Mouse (Mus musculus): ENCODE measurements around the gene Nf1. TPM values are rescaled to one million over a fixed set of nuclear protein-coding genes. Genes with fewer than 3 reads are reported as not detected.
A peak's percentile ranks its signal among the peaks of the same experiment; 100 is the strongest.

Gene Nf1
- total RNA-seq, 4 experiments from 2014 or later = 102 to 124 (median 114) TPM

DNA sequence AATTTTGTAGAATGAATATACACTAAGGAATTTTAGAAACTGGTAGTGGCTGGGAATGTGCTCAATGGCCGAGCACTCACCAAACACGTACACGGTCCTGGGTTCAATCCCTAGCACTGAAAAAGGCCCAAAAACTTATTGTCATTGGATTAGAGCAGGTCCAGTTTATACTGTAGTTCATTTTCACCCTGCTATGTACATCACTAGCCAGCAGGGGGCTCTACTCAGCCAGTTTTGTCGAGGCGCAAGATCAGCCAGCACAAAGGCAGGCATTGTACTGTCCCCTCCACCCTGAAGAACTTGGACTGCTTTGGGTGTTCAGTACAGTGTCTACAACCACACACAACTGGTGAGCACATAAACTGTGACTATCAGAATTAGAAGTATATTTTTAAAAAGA, 244.7 kb downstream of the Nf1 start:
- peak; percentile 63 to 80 for DNase-seq (ENCODE audit: low spot score in 2 of 2)

- DNase-seq (ENCODE audit: low spot score in 2 of 2) = no peak
Measured at GRCm38 (mm10) chr11:79589317-79590075, 250.0 kb downstream of the Nf1 start.

DNA sequence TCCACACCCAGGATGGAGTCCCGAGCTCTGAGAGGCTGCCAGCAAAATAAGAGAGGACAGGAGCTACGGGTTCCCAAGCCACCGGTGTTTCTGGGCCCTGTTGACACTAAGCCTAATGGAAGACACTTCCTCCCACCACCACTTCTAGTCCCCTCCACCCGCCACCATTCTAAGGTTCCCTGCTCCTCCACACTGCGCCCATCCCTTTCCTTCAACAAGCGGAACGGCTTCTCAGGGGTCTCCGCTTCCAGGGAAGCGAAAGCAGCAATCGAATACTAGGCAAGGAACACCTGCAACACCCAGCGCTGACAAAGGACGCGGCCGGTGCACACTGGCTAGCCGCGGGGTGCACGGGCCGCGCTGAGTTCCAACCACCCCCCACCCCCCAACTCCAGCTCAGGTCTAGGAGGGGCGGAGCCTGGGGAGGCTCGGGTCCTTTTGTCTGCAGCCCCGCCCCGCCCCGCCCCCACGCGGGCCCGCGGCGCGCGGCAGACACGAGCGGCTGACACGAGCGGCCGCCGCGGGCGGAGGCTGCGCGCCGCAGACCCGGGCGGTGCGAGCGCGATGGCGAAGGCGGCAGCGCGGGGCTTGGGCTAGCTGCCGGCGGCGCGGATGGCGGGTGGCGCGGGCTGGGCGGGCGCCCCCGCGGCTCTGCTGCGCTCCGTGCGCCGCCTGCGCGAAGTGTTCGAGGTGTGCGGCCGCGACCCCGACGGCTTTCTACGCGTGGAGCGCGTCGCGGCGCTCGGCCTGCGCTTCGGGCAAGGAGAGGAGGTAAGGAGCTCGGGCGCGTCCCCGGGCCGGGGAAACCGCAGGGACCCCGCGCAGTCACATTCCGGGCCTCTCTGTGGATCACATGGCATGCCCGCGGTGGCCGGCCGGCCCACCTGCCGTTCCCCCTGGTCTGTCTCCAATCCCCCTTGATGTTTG, 251.4 kb downstream of the Nf1 start, which contains the start of gene Rab11fip4:
Gene Rab11fip4, plus strand, starts transcription at position 549 of the 927 bp plus-strand sequence.
- DNase-seq (ENCODE audit: low spot score in 2 of 2) = peak in 1 of 2 experiments; percentile 45

- no peak for DNase-seq (ENCODE audit: low spot score in 2 of 2)
Measured at GRCm38 (mm10) chr11:79591591-79591975, 252.1 kb downstream of the Nf1 start.

- DNase-seq (ENCODE audit: low spot score in 2 of 2) = no peak
Measured at GRCm38 (mm10) chr11:79593495-79593894, 254.0 kb downstream of the Nf1 start.

GRCm38 (mm10) chr11:79610454-79610853, 271.0 kb downstream of the Nf1 start:
- DNase-seq (ENCODE audit: low spot score in 2 of 2) = no peak

DNA sequence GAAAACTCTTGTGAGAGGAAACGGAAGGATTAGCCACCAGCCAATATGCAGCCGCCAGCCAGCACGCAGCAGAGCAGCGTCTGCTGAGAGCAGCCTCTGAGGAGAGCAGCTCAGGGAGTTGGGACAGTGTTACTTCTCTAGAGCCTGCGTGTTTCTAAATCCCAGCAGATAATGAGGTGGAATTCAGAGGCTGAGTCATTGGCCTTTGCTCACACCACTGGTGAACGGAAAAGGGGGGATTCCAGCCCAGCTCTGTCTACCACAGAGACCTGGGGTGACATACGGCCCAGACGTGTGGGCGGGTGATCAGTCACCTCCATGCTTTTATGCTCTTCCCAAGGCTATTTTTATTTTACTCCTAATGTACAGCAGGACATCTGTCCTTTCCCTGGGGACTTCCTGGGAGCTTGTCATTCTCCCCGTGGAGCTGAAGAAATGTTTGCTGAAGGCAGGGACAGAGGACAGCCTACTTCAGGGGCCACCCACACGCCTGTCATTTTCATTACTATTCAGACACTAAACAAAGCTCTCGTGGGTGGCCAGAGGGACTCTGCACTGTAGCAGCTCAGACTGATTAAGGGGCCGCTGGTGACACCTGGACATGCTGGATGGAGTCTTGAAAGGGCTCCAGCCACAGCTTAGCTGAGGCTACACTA, 271.6 kb downstream of the Nf1 start:
- no peak for DNase-seq (ENCODE audit: low spot score in 2 of 2)

DNA sequence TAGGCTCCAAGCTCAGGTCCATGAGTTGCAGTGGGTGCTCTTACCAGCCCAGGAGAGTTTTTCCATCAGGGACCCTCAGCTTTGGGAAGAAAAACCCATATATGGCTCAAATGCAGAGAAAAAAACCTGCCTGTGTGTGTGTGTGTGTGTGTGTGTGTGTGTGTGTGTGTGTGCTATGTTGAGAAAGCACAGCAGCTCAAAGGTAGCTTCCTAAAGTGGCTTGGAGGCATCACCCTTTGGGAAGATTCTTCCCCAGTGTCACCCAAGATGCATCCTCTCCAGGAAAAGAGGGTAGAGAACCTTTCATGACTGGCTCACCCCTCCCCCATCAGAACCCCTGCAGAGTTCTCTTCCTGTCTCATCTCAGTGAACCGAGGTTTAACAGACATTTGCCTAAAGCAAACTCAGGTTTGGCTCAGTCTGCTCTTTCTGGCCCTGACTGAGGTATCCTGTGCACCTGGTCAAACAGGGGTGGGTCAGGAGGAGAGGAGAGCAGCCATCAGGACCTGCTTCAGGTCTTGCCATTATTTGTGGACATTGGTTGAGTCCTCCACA, 272.6 kb downstream of the Nf1 start:
- DNase-seq (ENCODE audit: low spot score in 2 of 2) = no peak

DNA sequence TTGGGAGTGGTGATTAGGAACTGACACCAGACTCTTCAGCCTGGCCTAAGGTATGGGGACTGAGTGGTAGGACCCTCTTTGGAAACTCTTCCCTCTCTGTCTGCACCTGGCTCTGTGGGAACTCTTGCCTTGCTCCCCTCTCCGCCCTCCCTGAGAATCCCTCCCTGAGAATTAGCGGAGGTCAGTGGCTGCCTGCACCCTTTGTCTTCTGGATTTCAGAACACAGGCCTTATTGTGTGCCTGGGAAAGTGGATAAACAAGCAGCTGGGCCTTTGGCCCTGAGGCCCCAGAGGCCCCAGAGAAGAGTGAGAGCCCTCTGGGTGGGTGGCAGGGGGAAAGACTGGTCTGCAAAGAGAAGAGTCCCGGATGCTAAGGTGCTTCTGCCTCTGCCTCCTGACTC, 273.6 kb downstream of the Nf1 start:
- no peak for DNase-seq (ENCODE audit: low spot score in 2 of 2)

DNA sequence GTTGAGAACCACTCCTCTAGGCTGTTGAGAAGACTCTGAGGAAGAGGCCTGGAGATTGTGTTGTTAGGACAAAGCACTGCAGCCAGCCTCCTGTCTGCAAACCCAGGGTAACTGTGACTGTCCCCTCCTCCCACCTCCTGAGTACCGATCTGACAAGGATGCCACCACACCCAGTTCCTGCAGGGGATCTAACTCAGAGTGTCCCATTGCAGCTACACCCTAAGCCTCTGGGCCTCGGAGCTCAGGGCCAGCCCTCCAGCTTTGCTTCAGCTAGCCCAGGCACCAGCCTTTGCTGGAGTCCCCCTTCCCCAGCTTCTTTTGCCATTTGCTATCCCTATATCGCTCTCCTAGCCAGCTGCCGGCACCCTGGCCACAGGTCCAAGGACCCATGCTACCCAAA, 274.2 kb downstream of the Nf1 start:
- no peak for DNase-seq (ENCODE audit: low spot score in 2 of 2)

- no peak for DNase-seq (ENCODE audit: low spot score in 2 of 2)
Measured at GRCm38 (mm10) chr11:79614880-79615279, 275.4 kb downstream of the Nf1 start.

GRCm38 (mm10) chr11:79615871-79616270, 276.4 kb downstream of the Nf1 start:
- DNase-seq (ENCODE audit: low spot score in 2 of 2) = no peak

DNA sequence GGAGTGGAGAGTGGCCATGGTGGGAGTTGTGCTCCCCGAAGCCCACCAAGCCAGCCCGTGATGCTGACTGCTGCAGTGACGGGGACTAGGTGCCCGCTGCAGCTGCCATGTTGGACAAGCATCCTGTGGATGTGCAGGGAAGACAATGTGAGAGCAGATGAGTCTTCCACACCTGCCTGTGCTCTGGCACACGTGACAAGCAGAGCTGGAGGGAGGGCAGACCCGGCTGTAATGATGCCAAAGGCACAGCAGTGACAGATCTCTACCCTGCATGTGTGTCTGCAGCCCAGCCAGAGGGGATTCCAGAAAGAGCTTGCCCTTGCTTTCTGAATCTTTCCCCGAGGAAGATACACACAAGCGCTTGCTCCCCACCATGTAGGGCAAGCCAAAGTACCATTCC, 278.5 kb downstream of the Nf1 start:
- no peak for DNase-seq (ENCODE audit: low spot score in 2 of 2)

GRCm38 (mm10) chr11:79623029-79623428, 283.5 kb downstream of the Nf1 start:
- DNase-seq (ENCODE audit: low spot score in 2 of 2) = no peak

- DNase-seq (ENCODE audit: low spot score in 2 of 2) = peak in 1 of 2 experiments; percentile 76
Measured at GRCm38 (mm10) chr11:79624801-79625302, 285.4 kb downstream of the Nf1 start.

GRCm38 (mm10) chr11:79628716-79629115, 289.2 kb downstream of the Nf1 start:
- no peak for DNase-seq (ENCODE audit: low spot score in 2 of 2)

DNA sequence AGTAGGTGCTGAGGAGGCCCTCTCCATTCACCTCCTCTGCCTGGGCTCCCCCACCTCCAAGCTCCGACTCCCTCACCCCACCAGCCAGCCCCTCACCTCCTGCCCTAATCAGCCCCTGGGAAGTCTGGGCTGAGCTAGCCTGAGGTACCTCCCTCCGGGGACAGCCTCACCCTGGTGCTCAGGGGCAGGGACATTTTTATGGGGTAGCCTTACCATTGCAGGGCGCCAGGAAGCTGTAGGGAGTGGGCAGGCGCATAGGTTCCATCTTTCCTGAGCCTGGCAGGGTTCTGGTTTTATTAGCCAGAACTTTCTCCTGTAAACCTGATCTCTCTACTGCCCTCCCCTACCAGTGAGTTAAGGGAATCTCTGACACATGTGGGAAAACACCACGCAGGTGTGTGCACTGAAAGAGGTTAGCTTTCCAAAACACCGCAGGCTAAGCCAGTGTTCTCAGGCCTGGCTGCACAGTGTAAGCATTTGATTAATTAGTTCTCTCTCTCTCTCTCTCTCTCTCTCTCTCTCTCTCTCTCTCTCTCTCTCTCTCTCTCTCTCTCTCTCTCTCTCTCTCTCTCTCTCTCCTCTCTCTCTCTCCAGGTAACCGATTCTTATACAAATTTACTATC, 290.4 kb downstream of the Nf1 start:
- no peak for DNase-seq (ENCODE audit: low spot score in 2 of 2)

- DNase-seq (ENCODE audit: low spot score in 2 of 2) = no peak
Measured at GRCm38 (mm10) chr11:79630521-79630920, 291.0 kb downstream of the Nf1 start.

Measured in layer of hippocampus, adult 8-10 months (tissue).